Mouse (Mus musculus) v-Abl transformed pro-B cells (cell line): Measurements from ENCODE around the gene Trpm1.

Experiments used
- in situ Hi-C, 2 experiments: fragments of 400-800 bp; cut with MboI; formaldehyde crosslinking; loops; one replicate each; pipeline ENCODE4 v1.15.1; 2025; ENCODE audit not compliant: unreplicated experiment in 2 of 2

Gene Trpm1

GRCm38 (mm10) chr7:64161990-64162389 lies 8.4 kb downstream of the Trpm1 start:
- in situ Hi-C loops: loop anchor here in 1 of 2 experiments (25.0 kb wide), 1 partner anchor 575 kb away; no protein-coding TSS in a partner anchor

DNA sequence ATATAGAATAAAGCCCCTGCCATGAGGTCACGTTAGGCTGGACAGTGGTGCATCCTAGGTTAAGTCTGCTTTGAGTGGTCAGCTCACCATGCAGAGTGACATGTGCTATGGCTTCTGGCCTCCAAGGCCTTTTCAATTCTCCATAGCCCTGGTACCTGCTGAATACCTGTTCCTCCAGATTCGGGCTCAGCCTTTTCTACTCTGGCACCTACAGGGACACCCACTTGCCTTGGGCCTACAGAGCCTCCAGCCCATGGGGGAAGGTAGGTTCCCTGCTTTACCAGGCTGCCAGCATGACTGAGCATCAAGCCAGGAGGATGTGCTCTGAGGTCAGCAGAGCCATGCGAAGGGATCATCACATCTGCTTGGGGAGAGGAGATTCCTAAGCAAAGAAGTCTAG lies 9.5 kb downstream of the Trpm1 start:
- in situ Hi-C loops: loop anchor here in 1 of 2 experiments (25.0 kb wide), 1 partner anchor 574 kb away; no protein-coding TSS in a partner anchor

- in situ Hi-C loops: loop anchor here in 1 of 2 experiments (25.0 kb wide), 1 partner anchor 573 kb away; no protein-coding TSS in a partner anchor
These were observed 10.3 kb downstream of the Trpm1 start for GRCm38 (mm10) chr7:64163890-64164289.

- in situ Hi-C loops: loop anchor here in 1 of 2 experiments (25.0 kb wide), 1 partner anchor 572 kb away; no protein-coding TSS in a partner anchor
These were observed 11.4 kb downstream of the Trpm1 start for GRCm38 (mm10) chr7:64164997-64165396.

DNA sequence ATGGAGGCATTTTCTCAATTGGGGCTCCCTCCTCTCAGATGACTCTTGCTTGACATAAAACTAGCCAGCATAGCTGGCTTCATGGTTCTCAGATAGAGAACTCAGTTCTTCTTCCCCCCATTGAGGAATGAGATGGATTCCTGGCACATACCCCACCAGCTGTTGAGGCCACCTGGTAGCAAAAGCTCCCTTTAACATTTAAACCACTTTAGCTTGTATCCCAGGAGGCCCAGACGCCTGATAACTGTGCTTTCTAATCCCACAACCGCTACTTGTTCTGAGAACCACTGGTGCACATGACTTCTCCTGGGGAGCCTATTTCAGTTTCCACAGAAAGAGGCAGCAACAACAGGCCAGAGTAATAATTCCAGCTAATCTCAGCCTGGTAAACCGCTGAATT lies 12.4 kb downstream of the Trpm1 start:
- in situ Hi-C loops: loop anchor here in 1 of 2 experiments (25.0 kb wide), 1 partner anchor 571 kb away; no protein-coding TSS in a partner anchor

GRCm38 (mm10) chr7:64166724-64167123 lies 13.1 kb downstream of the Trpm1 start:
- in situ Hi-C loops: loop anchor here in 1 of 2 experiments (25.0 kb wide), 1 partner anchor 571 kb away; no protein-coding TSS in a partner anchor

- in situ Hi-C loops: no loop called here
These were observed 25.7 kb downstream of the Trpm1 start for GRCm38 (mm10) chr7:64179310-64179709.

DNA sequence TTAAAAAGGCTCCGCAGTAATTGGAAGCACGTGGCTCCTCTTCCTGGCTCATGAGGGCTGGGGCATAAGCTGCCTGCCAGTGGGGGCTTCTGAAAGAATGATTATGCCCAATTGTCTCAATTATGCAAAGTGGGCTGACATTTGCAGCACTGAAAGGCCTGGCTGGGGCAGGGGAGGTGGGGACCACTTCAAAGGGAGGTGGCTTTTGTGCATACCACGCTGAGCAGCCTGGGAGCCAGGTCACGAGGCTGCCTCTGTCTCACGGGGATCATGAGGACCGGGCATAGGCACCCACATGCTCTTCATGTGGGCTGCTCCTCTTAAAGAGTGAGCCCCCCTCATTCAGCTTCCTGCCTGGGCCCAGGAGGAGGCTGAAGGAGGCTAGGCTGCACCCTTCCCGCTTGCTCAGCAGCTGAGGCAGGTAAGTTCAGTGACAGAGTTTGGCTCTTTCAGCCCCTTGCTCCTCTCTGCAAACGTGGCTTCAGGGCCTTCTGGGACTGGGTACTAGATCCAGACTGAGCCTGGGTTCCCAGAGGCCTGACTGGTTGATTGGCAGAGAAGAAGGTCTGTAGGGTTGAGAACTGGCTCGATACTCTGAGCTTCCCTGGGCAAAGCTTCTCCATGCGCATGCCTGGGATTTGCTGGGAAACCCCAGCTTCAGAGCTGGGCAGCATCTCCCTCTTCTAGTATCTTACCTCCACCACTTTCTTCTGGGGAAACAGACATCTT lies 31.7 kb downstream of the Trpm1 start:
- in situ Hi-C loops: no loop called here

DNA sequence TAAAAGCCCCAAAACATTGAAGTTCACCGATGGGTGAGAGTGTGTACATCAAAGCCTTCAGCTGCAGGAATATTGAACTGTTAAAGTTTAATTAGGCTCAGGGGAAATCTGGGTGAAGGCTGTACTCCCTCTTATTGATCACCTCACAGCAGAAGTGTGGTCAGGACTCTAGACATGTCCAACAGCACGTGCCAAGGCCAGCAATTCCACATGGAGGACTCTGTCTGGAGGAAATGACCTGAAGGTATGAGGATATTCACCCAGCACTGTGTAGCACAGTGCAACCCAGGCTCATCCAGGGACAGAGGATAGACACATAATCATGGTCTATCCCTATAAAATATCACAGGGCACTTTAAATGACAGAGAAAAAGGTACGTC lies 32.3 kb downstream of the Trpm1 start:
- in situ Hi-C loops: no loop called here

DNA sequence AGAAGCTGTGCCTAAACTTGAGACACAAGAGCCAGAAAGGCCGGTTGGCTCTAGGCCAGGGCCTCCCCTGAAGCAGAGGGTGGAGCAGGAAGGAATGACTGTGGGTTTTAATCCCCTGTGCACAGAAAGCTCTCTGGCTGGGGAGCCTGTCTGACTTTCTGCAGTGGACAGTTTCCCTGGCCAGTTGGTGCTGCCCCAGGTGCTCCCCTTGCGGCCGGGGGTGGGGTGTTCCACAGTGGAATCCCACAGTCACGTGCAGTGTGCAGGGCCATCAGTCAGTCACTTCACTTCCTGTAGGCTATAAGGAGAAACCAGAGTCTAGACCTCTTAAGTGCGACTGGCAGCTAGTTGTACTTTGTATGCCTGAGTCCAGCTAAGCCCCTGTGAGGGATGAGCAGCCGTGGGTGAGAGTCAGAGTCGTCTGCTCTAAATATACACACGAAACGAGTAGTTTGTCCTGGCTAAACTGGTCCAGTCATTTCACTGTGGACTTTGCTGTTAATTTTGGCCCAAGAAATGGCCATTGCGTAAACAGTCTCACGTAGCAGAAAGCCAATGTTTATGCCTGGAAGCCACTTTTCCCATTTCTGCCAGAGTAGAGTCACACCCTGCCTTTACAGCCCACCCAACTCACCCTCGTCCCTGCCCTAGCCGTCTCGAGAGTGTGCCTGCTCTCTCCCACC lies 38.8 kb downstream of the Trpm1 start:
- in situ Hi-C loops: no loop called here

DNA sequence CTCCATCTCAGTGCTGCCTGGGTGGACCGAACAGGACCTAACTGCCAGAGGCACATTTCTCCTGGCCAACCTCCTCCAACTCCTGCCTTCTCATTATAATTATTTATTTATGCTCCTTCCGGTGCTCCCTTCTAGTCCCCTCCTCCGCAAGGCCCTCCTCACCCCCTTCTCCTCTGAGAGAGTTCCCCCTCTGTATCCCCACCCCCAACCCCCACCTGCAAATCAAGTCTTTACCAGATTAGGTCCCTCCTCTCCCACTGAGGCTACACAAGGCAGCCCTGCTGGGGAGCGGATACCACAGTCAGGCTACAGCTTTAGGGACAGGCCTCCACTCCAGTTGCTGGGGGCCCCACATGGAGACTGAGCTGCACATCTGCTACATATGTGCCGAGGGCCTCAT lies 39.8 kb downstream of the Trpm1 start:
- in situ Hi-C loops: no loop called here

- in situ Hi-C loops: no loop called here
These were observed 42.5 kb downstream of the Trpm1 start for GRCm38 (mm10) chr7:64196114-64196513.

GRCm38 (mm10) chr7:64208700-64209099 lies 55.1 kb downstream of the Trpm1 start:
- in situ Hi-C loops: no loop called here

- in situ Hi-C loops: no loop called here
These were observed 59.2 kb downstream of the Trpm1 start for GRCm38 (mm10) chr7:64212870-64213269.

DNA sequence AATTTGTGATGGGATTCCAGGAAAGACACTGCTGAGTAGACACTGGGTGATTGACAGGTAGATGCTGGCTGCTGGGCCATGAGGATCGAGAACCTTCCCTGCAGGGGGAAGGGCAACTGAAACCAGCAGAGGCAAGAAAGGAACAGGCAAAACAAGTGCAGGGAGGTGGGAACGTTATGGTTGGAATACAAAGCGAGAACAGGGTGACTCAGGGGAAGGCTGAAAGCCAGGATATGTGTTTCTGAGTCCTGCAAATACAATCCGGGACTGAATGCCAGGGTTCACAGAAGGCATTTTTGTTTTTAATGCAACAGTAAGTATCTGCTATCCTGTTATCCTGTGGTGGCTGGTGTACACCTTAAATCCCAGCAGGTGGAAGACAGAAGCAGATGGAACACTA lies 60.4 kb downstream of the Trpm1 start:
- in situ Hi-C loops: no loop called here

- in situ Hi-C loops: no loop called here
These were observed 62.0 kb downstream of the Trpm1 start for GRCm38 (mm10) chr7:64215613-64216012.

GRCm38 (mm10) chr7:64217428-64217827 lies 63.8 kb downstream of the Trpm1 start:
- in situ Hi-C loops: no loop called here

DNA sequence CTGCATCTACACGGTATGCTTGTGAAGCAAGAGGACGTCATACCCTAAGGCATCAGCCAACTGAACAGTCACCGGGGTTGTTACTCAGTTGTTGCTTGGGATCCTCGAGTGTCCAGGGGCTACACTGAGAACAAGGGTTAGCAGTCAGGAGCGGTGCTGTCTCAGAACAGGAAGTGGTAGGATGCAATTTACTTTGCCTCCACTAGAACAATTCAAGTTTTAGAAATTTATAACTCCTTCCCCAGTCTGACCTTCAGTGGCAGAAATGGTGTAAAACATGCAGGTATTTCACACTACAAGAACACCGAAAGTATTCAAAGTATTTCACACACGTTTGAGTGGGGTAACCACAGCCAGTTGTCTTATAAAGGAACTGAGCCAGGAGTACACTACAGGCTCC lies 66.1 kb downstream of the Trpm1 start:
- in situ Hi-C loops: no loop called here

- in situ Hi-C loops: no loop called here
These were observed 69.6 kb downstream of the Trpm1 start for GRCm38 (mm10) chr7:64223215-64223614.

DNA sequence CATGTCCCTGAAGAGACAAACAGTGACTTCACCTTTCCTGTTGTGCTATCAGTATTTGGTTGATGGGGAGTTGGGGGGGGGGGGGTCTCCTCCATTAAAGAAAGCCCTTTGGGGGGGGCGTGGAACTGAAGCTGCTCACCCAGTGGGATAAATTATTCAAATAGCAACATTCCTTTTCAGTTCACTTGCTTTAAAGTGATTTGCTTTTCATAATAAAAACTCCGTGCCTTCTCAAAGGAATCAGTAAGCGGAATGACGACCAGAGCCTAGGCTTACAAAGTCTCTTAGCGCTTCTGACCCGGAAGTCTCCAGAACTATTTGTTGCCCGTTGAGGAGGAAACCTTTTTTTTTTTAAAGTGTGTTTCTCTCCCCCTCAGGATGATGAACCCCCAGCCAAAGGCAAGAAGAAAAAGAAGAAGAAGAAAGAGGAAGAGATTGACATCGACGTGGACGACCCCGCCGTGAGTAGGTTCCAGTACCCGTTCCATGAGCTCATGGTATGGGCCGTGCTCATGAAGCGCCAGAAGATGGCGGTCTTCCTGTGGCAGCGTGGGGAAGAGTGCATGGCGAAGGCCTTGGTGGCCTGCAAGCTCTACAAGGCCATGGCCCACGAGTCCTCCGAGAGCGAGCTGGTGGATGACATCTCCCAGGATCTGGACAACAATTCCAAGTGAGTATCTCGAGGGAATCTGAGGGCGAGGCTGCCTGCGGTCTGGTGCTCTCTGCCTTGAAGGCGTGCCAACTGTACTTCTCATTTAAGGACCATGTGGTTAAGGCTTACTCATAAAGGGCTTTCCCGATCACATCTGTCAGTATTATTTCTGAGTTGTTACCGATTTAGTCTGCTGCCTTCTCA lies 72.9 kb downstream of the Trpm1 start:
- in situ Hi-C loops: no loop called here

DNA sequence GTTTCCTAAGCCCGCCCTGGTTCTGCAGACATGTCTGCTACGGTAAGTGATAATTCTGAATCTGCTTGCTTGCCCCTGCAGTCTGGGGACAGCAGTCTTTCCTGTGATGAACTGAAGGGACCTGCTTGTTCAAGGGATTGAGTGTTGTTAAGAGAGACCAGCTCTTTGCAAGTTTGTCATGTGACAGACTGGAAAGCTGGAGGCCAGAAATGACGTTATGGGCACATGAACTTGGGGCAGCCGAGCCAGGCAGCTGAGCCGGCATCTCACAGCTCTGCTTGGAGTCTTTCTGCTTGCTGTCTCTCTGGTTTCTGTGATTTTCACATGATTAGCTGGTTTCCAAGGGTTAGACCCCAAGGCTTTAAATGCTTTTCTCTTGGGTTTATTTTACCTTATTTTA lies 74.0 kb downstream of the Trpm1 start:
- in situ Hi-C loops: no loop called here
